Mouse (Mus musculus) urinary bladder, postnatal 25 days (tissue): Measurements from ENCODE around the gene Lgr6.

Source experiments
- DNase-seq: peaks from one replicate; pipeline ENCODE4 v3.0.0; 2022; ENCODE audit warnings: low spot score

The Lgr6 gene

DNA sequence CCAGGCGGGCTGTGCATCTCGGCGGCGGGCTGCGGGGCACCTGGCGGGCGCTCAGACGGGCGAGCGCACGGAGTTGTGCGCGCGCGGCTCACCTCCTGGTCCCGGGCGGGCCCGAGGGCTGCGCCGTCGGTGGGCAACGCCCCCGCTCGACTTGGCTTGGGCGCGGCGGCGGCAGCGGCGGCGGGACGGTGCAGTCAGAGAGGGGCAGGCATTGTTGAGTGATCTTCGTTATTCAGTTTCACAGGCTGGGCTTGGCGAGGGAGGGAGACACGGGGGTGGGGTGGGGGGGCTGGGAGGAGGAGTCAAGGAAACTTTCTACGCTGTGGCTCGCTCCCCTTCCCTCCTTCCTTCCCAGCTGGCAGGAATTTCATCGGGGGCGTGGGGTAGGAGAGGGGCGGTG lies at the start of gene Lgr6:
TSS of gene Lgr6 (minus strand) at position 153 of the 400 bp plus-strand sequence.
- no peak for DNase-seq

DNA sequence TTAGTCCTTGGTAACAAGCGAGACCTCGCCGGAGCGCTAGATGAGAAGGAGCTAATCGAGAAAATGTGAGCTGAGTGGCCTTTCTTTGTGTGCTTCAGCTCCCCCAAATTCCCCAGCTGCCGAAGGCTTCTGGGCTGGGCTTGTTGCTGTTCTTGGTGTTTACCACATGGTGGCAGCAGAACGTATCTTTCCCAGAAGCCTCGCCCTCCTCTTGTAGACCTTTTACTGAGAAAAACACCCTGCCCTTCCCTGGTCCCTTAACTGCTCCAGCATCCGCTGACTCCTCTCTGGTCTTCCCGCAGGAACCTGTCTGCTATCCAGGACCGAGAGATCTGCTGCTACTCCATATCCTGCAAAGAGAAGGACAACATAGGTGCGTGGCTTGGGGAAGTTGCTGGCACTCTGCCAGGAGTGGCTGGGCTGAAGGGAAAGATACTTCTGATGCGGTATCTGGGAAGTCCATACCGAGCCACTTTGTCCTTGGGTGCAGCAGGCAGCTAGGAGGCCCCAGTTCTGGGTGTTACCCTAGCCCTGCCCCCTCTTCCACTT lies 49.4 kb upstream of the Lgr6 start:
- peak; percentile 53 for DNase-seq

DNA sequence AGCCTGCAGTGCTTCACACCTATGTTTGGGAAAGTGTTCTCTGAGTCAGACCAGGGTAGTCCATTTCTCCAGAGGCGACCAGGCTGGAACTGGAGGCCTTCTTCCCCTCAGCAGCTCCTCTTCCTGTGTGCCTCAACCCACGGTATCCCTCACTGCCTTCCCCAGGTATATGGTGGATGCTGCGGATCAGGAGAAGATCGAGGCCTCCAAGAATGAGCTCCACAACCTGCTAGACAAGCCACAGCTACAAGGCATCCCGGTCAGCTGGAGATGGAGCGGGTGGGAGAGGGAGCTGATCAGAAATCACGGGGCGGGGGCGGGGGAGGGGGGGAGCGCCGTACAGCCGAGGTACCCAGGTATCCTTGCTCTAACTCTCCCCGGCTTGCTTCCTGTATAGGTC lies 48.9 kb upstream of the Lgr6 start:
- no peak for DNase-seq

DNA sequence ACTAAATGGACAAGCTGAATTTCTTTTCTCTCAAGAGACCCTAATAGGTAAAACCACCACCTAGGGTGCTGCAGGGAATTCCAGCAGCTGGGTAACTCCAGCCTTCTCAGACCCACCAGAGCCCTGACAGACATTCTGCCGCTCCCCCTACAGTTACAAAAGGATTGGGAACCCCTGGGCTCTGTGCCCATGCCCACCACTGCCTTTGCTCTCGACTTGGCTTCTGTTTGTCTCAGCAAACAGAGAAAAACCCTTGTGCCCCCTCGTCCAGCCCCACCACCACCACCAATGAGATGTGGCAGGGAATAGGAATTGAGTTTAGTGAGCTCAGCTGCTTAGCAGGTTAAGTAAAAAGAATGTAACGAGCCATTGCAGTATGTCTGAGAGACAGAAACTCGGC lies 43.9 kb upstream of the Lgr6 start:
- no peak for DNase-seq

DNA sequence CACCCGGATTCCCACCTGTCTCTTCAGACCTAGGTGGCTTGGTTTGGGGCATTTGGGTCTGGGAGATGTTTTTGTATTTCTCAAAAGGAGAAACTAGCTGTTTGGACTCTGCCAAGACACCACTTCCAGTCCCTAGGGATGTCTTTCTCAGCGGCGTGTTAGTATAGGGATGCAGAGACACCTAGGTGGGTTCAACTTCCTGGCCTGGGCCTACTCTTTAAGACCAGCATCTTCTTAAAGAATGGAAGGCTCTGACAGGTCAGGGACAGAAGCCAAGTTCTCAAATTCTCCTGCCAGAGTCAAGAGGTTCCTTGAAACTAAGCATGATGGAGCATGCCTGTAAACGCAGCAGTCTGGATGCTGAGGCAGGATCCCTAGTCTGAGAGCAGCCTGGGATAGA lies 43.4 kb upstream of the Lgr6 start:
- DNase-seq = no peak

DNA sequence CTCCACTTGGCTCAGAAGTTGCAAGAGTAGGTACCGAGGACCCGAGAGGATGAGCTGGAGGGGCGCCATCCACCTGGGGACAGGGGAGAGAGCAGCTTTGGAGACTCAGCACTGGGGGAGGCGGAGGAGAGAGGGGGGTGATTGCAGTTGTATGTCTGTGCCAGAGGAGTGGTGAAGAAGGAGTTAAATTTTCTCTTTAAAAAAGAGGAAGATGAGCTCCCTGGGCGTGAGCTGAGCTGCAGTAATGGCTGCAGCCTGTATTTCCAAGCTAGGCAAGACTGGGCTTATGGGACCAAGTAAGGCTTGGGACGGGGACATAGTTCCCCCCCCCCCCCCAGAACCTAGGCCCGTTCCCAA lies 42.6 kb upstream of the Lgr6 start:
- no peak for DNase-seq

DNA sequence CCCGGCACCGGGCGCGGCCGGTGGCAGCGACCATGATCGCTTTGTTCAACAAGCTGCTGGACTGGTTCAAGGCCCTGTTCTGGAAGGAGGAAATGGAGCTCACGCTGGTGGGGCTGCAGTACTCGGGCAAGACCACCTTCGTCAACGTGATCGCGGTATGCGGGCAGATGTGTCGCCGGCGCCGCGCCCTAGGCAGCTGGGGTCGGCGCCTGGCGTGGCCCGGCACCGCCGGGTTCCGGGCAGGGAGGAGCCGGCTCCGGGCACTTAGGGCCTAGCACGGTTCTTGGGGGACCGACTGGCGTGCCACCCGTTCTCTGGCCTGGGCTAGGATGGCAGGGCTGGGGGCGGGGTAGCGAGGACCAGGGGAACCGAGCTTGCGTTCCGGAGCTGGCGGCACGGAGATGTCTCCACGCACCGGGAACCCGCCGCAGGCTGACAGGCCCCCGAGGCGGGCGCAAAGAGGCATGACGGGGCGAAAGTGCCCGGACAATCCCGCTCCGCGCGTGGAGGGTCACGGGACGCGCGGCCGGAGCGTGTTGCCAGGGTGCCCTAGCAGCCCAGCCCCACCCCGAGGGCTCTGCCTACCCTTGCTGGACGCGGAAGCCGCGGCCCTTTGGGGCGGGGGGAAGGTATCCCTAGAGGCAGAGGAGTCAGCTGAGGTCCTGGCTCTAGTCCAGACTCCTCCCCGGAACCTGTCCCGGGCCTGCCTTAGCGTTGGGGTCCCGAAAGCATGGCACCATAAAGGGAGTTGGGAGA lies 42.0 kb upstream of the Lgr6 start:
- peak; percentile 81 for DNase-seq

DNA sequence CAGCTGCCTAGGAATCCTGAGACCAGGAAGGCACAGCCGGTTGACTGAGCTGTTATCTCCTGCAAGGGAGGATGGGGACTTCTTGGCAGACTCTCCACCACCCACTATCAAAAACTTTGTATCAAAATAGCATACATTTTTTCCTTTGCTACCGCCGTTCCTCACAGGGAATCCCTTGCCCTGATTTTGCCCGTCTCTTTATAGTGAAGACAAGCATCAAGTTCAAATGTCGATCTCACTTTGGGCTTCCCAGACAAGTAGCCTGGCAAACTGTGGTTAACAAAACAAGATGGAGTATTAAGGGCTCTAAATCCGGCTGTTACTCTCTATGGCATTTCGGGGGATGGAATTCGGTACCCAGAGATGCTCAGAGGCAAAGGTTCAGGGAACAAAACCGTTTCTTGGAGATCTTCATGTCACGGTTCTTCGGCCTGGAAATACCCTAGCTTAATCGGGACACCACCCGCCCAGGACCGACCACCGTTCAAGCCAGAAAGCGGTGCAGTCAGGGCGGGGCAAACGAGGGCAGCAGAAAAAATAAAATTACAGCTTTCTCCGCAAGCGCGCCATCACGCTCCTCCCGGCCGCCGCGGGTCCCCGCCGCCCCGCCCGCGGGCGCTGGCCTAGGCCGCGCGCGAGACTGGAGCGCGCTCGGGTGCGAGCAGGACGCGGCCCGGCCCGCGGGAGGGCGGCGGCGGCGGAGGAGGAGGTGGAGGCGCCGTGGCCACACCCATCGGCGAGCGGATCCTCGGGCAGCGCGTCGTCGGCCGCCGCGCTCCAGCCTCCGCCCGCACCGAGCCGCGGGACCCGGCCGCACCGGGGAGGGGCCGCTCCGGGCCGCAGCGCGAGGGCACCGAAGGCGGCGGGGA lies 41.2 kb upstream of the Lgr6 start, which contains the start of gene Arl8a:
TSS of gene Arl8a (plus strand) at position 748 of the 869 bp plus-strand sequence.
- DNase-seq = peak; percentile 78

DNA sequence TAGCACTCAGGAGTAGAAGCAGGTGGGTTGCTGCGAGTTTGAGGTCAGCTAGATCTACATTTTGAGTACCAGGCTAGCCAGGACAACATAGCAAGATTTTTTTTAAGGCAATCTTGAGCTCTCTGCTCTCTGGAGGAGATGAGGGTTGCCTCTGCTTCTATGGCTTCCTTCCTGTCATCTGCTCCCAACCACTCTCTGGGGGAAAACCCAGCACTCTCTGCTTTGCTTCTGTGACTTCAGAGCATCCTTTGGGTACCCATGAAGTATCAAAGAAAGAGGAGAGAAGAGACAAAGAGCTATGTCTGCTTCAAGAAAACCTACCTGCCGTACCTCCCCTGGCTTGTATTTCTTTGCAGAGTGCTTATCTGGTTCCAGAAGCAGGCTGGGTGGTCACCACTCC lies 38.9 kb upstream of the Lgr6 start:
- no peak for DNase-seq

DNA sequence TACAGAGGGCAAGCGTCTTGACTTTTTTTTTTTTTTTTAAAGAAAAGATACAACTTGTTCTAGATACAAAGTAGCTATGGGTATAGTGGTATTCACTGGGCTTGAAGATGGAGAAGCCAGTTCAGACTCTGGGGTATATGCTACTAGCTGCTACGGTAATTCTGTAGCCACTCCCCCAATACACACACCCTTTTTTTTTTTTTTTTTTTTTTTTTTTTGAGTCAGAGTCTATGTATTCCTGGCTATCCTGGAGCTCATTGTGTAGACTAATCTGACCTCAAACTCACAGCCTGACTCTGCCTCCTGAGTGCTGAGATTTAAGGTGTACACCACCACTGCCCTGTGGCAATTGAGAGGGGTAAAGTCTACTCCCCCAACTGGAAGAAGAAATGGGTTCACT lies 37.4 kb upstream of the Lgr6 start:
- DNase-seq = no peak

DNA sequence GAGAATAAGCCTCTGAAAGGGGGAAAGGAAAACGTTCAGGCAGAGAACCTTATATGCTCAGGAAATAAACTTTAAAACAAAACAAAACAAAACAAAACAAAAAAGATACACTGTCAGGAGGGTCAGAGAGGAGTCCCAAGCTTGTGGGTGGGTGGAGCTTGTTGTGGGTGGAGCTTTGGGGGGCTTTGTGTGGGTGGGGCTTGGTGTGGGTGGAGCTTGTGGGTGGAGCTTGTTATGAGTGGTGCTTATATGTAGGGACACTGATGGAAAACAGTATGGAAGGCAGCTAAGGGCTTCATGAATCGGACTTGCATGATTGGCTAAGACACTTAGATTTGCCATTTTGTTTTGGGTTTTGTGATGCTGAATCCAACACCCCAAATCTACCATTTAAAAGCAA lies 34.8 kb upstream of the Lgr6 start:
- no peak for DNase-seq

DNA sequence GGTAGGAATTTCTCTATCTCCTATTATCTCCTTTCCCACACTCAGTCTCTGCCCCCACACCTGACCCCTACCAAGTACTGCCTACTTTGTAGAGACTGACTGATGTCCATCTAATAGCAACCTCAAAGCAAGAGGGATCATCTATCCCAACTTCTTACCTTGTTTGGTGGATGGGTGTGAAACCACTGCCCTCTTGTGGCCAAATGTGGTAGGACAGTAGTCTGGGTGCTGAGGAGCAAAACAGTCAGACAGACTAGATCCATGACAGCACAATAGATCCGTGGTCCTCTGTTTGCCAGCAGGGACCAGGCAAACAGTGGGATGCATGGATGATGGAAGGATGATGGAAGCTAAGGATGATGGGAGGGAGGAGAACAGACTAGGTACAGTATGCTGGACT lies 31.4 kb upstream of the Lgr6 start:
- peak; percentile 53 for DNase-seq

DNA sequence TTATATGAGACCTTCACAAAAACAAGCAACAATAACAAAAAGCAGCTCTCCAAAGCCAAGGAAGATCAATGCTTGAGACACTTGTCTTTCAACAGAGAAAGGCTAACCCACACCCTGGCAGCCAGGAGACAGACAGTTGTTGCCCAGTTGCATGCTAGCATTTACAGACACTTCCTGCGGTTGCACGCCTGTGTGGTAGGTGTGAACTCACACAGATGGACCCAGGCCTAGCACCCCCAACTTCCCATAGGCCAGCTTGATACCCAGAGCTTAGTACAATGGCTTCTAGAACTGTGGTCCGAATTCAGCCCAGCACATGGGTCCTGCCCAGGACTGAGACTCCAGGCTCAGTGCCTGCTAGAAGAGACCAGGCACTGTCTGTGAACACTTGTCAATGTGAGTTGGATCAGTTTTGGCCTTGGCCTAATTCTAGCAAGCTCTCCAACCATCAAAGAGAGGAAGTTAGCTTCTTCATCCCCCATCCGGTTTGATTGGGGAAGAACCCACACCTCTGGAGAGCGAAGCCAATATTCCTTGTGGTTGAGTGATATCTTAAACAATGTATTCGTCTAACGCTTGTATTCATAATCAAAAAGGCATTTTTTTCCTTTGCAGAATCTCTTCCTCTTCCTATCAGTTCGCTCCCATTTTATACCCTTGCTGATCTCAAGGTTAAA lies 30.2 kb upstream of the Lgr6 start:
- DNase-seq = no peak

DNA sequence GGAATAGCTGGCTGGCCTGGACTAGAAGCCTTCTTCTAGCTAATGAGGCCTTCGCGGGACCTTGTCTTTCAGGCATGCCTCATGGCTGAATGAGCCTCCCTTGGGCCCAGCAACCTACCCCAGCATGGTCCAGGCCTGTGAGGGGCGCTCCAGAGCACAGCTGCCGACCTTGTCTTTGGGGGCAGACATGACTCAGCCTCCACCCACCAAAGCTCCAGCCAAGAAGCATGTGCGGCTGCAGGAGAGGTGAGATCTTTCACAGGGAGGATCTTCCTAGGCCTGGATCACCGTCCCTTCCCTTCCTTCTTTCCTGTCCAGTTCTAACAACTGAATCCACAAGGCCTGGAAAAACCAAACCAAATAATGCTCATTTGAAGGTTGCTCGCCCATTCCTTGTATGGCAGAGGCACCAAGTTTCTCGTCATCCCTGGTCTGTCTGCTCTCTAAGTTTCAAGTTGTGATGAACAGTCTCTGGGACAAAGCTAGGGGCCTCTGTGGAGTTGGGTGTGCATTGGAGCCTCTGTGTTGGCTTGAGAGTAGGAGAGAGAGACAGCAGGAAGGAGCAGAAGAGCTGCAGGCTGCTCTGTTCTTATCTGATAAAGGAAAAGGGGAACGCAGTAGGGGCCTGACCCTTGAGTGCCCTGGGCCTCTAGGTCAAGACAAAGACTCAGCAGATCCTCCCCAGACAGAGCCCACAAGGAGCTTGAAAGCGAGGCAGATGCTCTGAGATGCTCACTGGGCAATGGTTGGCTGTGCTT lies 28.8 kb upstream of the Lgr6 start:
- no peak for DNase-seq

DNA sequence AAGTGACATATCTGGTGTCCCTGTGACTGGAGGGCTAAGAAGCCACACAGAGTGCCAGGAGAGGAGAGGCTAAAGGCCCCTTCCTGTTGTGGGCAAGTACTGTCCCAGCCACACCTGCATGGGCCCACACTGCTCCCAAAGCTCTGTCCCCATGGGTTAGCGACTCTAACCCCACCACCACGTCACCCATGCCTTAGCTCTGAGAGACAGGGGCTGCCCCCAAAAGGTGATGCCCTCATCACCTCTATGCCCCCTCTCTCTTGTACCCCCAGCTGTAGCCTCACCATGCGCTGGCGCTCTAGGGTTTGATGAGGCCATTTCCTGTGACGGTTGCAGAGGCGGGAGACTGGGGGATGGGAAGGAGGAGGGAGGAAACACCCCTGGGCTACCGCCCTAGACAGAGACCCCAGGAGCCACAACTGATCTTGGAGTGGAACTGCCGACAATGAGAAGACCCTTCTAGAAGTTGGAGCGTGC lies 27.9 kb upstream of the Lgr6 start:
- no peak for DNase-seq

DNA sequence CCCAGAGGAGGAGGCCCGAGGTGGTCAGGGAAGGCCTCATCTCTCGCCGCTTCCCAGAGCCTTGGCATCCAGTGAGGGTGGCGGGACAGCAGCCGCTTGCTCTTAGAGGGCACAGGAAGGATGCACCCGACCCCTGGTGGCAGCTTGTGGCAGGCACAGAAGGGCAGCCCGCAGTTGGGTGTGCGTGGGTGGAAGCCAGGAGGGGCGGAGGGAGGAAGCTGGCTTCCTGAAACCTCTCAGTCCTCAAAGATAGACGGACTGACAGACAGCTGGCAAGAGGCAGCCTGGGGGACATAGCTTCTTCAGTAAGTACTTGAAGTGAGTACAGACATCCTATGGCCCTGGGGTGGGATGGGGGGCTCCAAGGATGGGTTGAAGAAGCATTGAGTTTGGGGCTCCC lies 27.4 kb upstream of the Lgr6 start, which contains the start of gene Ptpn7:
TSS of gene Ptpn7 (plus strand) at position 228 of the 400 bp plus-strand sequence.
- peak; percentile 36 for DNase-seq

DNA sequence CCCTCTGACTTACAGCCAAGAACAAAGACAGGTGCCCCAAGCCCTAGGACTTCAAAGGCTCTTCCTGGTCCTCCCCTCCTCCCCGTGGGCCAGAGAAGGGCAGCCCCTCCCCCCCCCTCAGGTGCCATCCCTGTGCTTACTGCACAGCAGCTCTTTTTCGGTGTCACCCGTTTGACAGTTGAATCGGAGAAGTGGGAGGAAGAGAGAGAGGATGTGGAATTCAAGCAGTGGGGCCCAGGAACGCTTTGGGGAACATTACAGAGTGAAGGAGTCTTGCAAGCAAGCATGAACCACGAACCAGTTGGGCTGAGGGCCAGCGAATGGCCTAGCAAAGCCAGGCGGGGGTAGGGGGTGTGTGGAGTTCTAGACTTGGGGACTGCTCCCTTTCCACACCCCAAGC lies 26.5 kb upstream of the Lgr6 start:
- DNase-seq = no peak

DNA sequence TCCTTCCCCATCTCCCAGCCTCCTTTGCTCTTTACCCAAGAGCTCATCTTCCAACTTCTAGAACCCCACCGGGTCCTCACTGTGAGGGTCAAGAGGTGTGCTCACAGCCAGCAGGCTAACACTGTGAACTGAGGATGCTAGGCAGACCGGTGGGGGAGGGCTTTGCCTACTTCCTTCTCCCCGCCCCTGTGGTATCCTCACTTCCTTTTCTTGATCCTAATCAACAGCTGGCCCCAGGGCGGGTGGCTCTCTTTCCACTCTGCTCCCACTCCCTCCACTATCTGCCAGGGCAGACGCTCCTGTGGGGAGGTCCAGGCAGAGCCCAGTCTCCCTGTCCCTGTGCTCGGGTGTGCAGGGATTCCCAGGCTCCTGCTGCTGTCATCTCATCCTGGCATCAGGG lies 26.0 kb upstream of the Lgr6 start:
- no peak for DNase-seq

DNA sequence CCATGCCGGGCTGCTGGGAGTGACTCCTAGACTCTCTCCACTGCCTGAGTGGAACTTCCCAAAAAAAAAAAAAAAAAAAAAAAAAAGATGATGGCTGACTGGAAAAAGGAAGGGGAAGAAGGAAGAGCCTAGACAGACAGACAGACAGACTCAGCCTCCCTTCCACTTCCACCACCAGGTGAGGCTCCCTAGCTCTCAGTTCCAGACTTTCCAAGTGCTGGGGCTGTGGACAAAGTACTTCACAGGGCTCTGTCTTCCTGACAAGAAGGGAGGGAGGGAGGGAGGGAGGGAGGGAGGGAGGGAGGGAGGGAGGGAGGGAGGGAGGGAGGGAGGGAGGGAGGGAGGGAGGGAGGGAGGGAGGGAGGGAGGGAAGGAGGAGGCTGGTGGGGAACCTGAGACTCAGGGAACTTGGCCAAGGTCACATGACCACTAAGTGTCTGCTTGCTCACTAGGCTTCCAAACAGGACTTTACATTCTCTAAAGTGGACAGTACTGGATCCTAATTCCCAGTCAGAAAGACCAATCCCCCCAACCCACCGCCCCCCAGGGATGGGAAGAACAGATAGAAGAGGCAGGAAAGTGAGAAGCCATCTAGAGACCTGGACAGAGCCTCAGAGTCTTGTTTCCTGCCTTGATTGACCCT lies 25.4 kb upstream of the Lgr6 start:
- no peak for DNase-seq

DNA sequence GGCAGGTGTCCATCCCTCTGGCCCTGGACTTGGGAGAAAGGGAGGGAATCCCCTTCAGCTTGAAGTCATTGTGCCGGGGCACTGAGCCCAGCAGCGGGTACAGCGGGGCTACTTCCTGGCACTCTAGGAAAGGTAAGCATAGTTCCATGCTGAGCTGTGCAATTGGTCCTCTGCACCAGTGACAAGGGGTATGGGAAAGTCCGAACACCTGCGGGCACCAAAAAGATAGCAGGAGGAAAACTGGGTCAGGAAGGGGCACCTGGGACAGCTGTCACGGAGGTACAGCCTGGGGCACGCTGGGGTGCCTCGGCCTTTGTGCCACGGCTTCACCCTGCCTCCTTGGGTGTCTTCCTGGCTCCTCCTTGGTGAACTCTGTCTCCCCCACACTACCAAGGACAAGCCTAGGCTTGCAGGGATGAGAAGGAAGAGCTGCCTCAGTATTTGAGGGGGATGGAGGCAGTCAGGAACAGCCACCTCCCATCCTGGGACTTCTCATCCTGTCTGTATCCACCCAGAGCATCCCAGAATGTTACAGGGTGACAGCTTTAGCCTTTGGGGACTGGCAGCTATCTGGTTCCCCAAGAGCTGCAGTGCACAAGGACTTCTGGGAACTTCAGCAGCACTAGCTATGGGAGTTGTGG lies 24.6 kb upstream of the Lgr6 start:
- DNase-seq = no peak

DNA sequence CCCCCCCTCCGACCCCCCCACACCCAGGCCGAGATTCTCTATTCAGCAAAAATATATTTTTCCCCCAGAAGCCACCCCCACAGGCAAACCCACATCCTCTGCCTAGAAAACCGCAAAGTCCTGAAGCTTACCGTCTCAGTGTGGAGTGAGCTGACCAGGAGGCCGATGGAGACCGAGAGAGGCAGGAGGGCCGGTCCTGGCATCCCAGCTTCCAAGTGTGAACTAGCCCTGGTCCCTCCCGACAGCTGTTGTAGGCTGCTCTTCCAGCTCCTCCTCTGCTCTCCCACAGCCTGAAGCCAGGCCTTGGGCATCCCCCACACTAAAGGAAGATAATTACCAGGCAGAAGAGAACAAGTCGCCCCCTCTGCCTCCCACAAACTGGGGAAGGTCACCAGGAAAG lies 23.9 kb upstream of the Lgr6 start:
- DNase-seq = no peak
